Comparison of ENCODE assay signal across 17 mouse cellular contexts in genomic region chr8:65160676-65161075, GRCm38 (mm10). TPM values are rescaled to one million over a fixed set of nuclear protein-coding genes. Genes with fewer than 3 reads are reported as not detected.
DNase-seq lines count a peak whose midpoint lies in the region; ATAC-seq and TF ChIP-seq lines count a peak whose summit lies in the region.
"Not testable (repeated sequence)": the region's sequence is repeated elsewhere in the genome, so short reads cannot be mapped to it uniquely, and the experiment has no call there.
"Had no signal": no experiment of that assay in that cellular context is flagged by ENCODE, and none has a peak within 500 bp of the region (broad histone marks: within the 10 kb centered on the region; RNA-seq: fewer than 3 reads in every experiment).

No protein-coding gene starts in this region.

- not testable (repeated sequence) for H3K4me1 ChIP-seq in ES-Bruce4 (ENCODE audit: control insufficient read depth, insufficient read depth, low read length); kidney, postnatal 0 days (replicated peaks; ENCODE audit: insufficient read depth, low read length); lung, embryonic 14.5 days (ENCODE audit: insufficient read depth)

- H3K36me3 ChIP-seq in ES-Bruce4 (ENCODE audit: control insufficient read depth, insufficient read depth, low read length, poor library complexity, severe bottlenecking); kidney, postnatal 0 days (ENCODE audit: insufficient read depth, low read length); lung, embryonic 14.5 days (ENCODE audit: insufficient read depth): not testable (repeated sequence)

- not testable (repeated sequence) for TF ChIP-seq POLR2A in ES-Bruce4 (IDR thresholded peaks at IDR 0.05; ENCODE audit: insufficient read depth, low read length); brain, embryonic 14.5 days (IDR thresholded peaks at IDR 0.05; ENCODE audit: borderline replicate concordance, extremely low read depth, insufficient read depth, insufficient read length, poor library complexity, severe bottlenecking)

- H3K9me3 ChIP-seq in ES-Bruce4 (replicated peaks; ENCODE audit: control insufficient read depth, insufficient read depth, low read length, poor library complexity, severe bottlenecking); kidney, postnatal 0 days (replicated peaks; ENCODE audit: low read length); lung, embryonic 14.5 days (ENCODE audit: low read depth, low read length): not testable (repeated sequence)

- not testable (repeated sequence) for H3K4me2 ChIP-seq in kidney, postnatal 0 days (ENCODE audit: low read length); lung, embryonic 14.5 days

- WGBS in kidney, postnatal 0 days: 40% methylated on average over 1 of the region's 1 CpGs
- 25% methylated on average over 1 of the region's 1 CpGs for WGBS in lung, embryonic 14.5 days

- H3K4me3 ChIP-seq in ES-Bruce4 (ENCODE audit: low read depth, low read length); kidney, postnatal 0 days (replicated peaks; ENCODE audit: low read depth, low read length); lung, embryonic 14.5 days (ENCODE audit: low read depth, low read length): not testable (repeated sequence)

- H3K27ac ChIP-seq in ES-Bruce4 (ENCODE audit: insufficient read depth, low read length); kidney, postnatal 0 days; lung, embryonic 14.5 days (ENCODE audit: low read depth): not testable (repeated sequence)

- ATAC-seq in frontal cortex, adult (ENCODE audit: low TSS enrichment): peak; percentile 94
- ATAC-seq in kidney, postnatal 0 days (replicated peaks; ENCODE audit: low FRiP score, low read depth); lung, embryonic 14.5 days (ENCODE audit: insufficient read depth): not testable (repeated sequence)

- TF ChIP-seq EP300 in ES-Bruce4 (IDR thresholded peaks at IDR 0.05; ENCODE audit: insufficient read depth, low read depth, low read length): not testable (repeated sequence)

- peak; percentile 21 for TF ChIP-seq CTCF in ES-Bruce4 (IDR thresholded peaks at IDR 0.05; ENCODE audit: low read depth, low read length)
- TF ChIP-seq CTCF in brain, embryonic 14.5 days (IDR thresholded peaks at IDR 0.05; ENCODE audit: borderline replicate concordance, extremely low read depth, insufficient read depth, insufficient read length): peak; percentile 55; the same call in 1 of the 2 replicates
- peak; percentile 64 for TF ChIP-seq CTCF in kidney, postnatal 0 days (IDR thresholded peaks at IDR 0.05; ENCODE audit: low read depth)
- peak; percentile 40; the same call in 1 of the 2 replicates for TF ChIP-seq CTCF in lung, embryonic 14.5 days (IDR thresholded peaks at IDR 0.05; ENCODE audit: low read depth)

- peak; percentile 68 for DNase-seq in brain, embryonic 14.5 days (ENCODE audit: low read depth)
- peak; percentile 36 for DNase-seq in kidney, postnatal 0 days (ENCODE audit: low spot score)
- peak; percentile 33 to 63 for DNase-seq in layer of hippocampus, postnatal 14 days (ENCODE audit: low spot score in 2 of 2)
- peak; percentile 36 for DNase-seq in lung, embryonic 14.5 days
- peak; percentile 5 for DNase-seq in retina, postnatal 7 days (ENCODE audit: low read depth, low spot score)
- DNase-seq in telencephalon, adult 2 months (ENCODE audit: low read depth, low spot score): peak; percentile 60

- H3K9ac ChIP-seq in ES-Bruce4 (ENCODE audit: low read depth, poor library complexity, severe bottlenecking); kidney, postnatal 0 days (ENCODE audit: low read depth, low read length); lung, embryonic 14.5 days: not testable (repeated sequence)

- H3K27me3 ChIP-seq in ES-Bruce4 (ENCODE audit: control insufficient read depth, insufficient read depth, low read length, poor library complexity, severe bottlenecking); kidney, postnatal 0 days (ENCODE audit: insufficient read depth, low read length); lung, embryonic 14.5 days (ENCODE audit: insufficient read depth, low read length): not testable (repeated sequence)

RNA-seq across cellular contexts. Expression of gene BC030870, which starts 31.3 kb away (rescaled TPM):
- polyA plus RNA-seq in ES-Bruce4 (2011; ENCODE audit: insufficient read depth, insufficient read length, low read depth, missing spikeins): not detected in 2 replicates
- polyA plus RNA-seq in brain, embryonic 14.5 days (2012; rRNA removed): not detected in 2 replicates
- 0.29 and 0.32 TPM in 2 replicates for polyA plus RNA-seq in kidney, postnatal 0 days (2015; fragmentation: Nextera tagmentation; extraction: Ambion mirVana)
- total RNA-seq in layer of hippocampus, postnatal 14 days (2021): not detected
- 1.8 and 2.6 TPM in 2 replicates for polyA plus RNA-seq in lung, embryonic 14.5 days (2014; fragmentation: Nextera tagmentation; extraction: Ambion mirVana)
- total RNA-seq: adrenal gland, postnatal 4 days; gastrocnemius, adult 2 months; left cerebral cortex, adult 8-10 months; liver, adult 2 months had no signal
- polyA plus RNA-seq: C2C12; embryonic facial prominence, embryonic 13.5 days; heart, embryonic 14.5 days; hindbrain, embryonic 10.5 days; liver, adult 2 months; midbrain, embryonic 13.5 days had no signal

Comparison
In these comparisons a context has a peak if more than half of its experiments do, and no peak if none do; other contexts are left out.
1. DNase-seq: peak in every context shown above with its lines; median percentile 68 in brain, embryonic 14.5 days; 60 in telencephalon, adult 2 months; 48 in layer of hippocampus, postnatal 14 days; 36 in kidney, postnatal 0 days; 36 in lung, embryonic 14.5 days; 5 in retina, postnatal 7 days.